Comparison of ENCODE assay signal across 9 mouse cellular contexts in genomic region chr4:127619870-127620269, GRCm38 (mm10).
DNase-seq lines count a peak whose midpoint lies in the region; ATAC-seq and TF ChIP-seq lines count a peak whose summit lies in the region.
"Had no signal": no experiment of that assay in that cellular context is flagged by ENCODE, and none has a peak within 500 bp of the region (broad histone marks: within the 10 kb centered on the region; RNA-seq: fewer than 3 reads in every experiment).

No protein-coding gene starts in this region.

- H3K4me3 ChIP-seq in neural tube, embryonic 15.5 days (replicated peaks), result no peak overlapping the region
- no peak overlapping the region for H3K4me3 ChIP-seq in embryonic facial prominence, embryonic 10.5 days
- no peak overlapping the region for H3K4me3 ChIP-seq in limb, embryonic 10.5 days
- H3K4me3 ChIP-seq in testis, adult 2 months (ENCODE audit: control insufficient read depth, low read depth, low read length), result no peak overlapping the region
- H3K4me3 ChIP-seq: liver, embryonic 15.5 days had no signal

- H3K4me2 ChIP-seq in neural tube, embryonic 15.5 days, result no peak overlapping the region
- H3K4me2 ChIP-seq: liver, embryonic 15.5 days had no signal

- H3K27me3 ChIP-seq in neural tube, embryonic 15.5 days (replicated peaks), result no peaks in the 10 kb centered on the region
- H3K27me3 ChIP-seq in embryonic facial prominence, embryonic 10.5 days (replicated peaks; ENCODE audit: low read depth, poor library complexity, severe bottlenecking), result no peaks in the 10 kb centered on the region
- no peaks in the 10 kb centered on the region for H3K27me3 ChIP-seq in limb, embryonic 10.5 days (ENCODE audit: low read depth, poor library complexity, severe bottlenecking)
- H3K27me3 ChIP-seq in testis, adult 2 months (ENCODE audit: control insufficient read depth, insufficient read depth, low read length), result no peaks in the 10 kb centered on the region
- H3K27me3 ChIP-seq: liver, embryonic 15.5 days had no signal

- H3K9ac ChIP-seq in neural tube, embryonic 15.5 days (replicated peaks), result no peak overlapping the region
- H3K9ac ChIP-seq: liver, embryonic 15.5 days had no signal

- no peak for TF ChIP-seq POLR2A in testis, adult 2 months (IDR thresholded peaks at IDR 0.05; ENCODE audit: control insufficient read depth, low read depth, low read length)

- DNase-seq in neural tube, embryonic 10.5 days (ENCODE audit: extremely low spot score, low spot score), result peak; percentile 54
- peak; percentile 82 for DNase-seq in embryonic facial prominence, embryonic 10.5 days (ENCODE audit: low spot score)
- DNase-seq in limb, embryonic 10.5 days (ENCODE audit: low spot score), result peak; percentile 85
- DNase-seq in adipocyte (ENCODE audit: low spot score), result no peak
- no peak for DNase-seq in thymus, postnatal 14 days
- no peak for DNase-seq in left cerebral cortex, adult 9 months (ENCODE audit: low spot score in 2 of 2)

- H3K4me1 ChIP-seq in neural tube, embryonic 15.5 days, result no peaks in the 10 kb centered on the region
- H3K4me1 ChIP-seq in embryonic facial prominence, embryonic 10.5 days, result no peaks in the 10 kb centered on the region
- H3K4me1 ChIP-seq in limb, embryonic 10.5 days, result no peaks in the 10 kb centered on the region
- peaks cover 2% of the 10 kb centered on the region; the same call in 1 of the 2 replicates for H3K4me1 ChIP-seq in testis, adult 2 months (ENCODE audit: control insufficient read depth, insufficient read depth, low read length)
- H3K4me1 ChIP-seq: liver, embryonic 15.5 days had no signal

- peak; percentile 12; the same call in 1 of the 2 replicates for TF ChIP-seq CTCF in testis, adult 2 months (IDR thresholded peaks at IDR 0.05; ENCODE audit: control insufficient read depth, insufficient read depth, insufficient replicate concordance, low read depth, low read length)

- no peak overlapping the region for H3K27ac ChIP-seq in neural tube, embryonic 15.5 days (replicated peaks)
- H3K27ac ChIP-seq in embryonic facial prominence, embryonic 10.5 days (replicated peaks), result no peak overlapping the region
- H3K27ac ChIP-seq in limb, embryonic 10.5 days, result no peak overlapping the region
- no peak overlapping the region for H3K27ac ChIP-seq in testis, adult 2 months (ENCODE audit: control insufficient read depth, insufficient read depth, low read depth, low read length)
- H3K27ac ChIP-seq: liver, embryonic 15.5 days had no signal

- no peak for ATAC-seq in neural tube, embryonic 15.5 days (ENCODE audit: low FRiP score)

- H3K9me3 ChIP-seq in neural tube, embryonic 15.5 days (replicated peaks), result no peaks in the 10 kb centered on the region
- H3K9me3 ChIP-seq in embryonic facial prominence, embryonic 10.5 days, result no peaks in the 10 kb centered on the region
- H3K9me3 ChIP-seq in limb, embryonic 10.5 days (replicated peaks), result no peaks in the 10 kb centered on the region; the same call in 1 of the 2 replicates
- H3K9me3 ChIP-seq: liver, embryonic 15.5 days had no signal

- WGBS in neural tube, embryonic 15.5 days, result 16% methylated on average over 14 of the region's 14 CpGs
- 5% methylated on average over 14 of the region's 14 CpGs for WGBS in embryonic facial prominence, embryonic 10.5 days
- 8% methylated on average over 14 of the region's 14 CpGs for WGBS in limb, embryonic 10.5 days

- H3K36me3 ChIP-seq in neural tube, embryonic 15.5 days, result no peaks in the 10 kb centered on the region
- no peaks in the 10 kb centered on the region for H3K36me3 ChIP-seq in embryonic facial prominence, embryonic 10.5 days (replicated peaks)
- H3K36me3 ChIP-seq in limb, embryonic 10.5 days, result no peaks in the 10 kb centered on the region
- no peaks in the 10 kb centered on the region for H3K36me3 ChIP-seq in testis, adult 2 months (ENCODE audit: control insufficient read depth, insufficient read depth, low read length)
- H3K36me3 ChIP-seq: liver, embryonic 15.5 days had no signal

Comparison
In these comparisons a context has a peak if more than half of its experiments do, and no peak if none do; other contexts are left out.
1. DNase-seq: peak in neural tube, embryonic 10.5 days (single experiment), embryonic facial prominence, embryonic 10.5 days (single experiment) and limb, embryonic 10.5 days (single experiment); none in adipocyte (single experiment), thymus, postnatal 14 days (single experiment) and left cerebral cortex, adult 9 months (0 of 2).